Mouse (Mus musculus) erythroblast, embryonic 14.5 days (primary cell): ENCODE data around the gene Tgfb3.

Experiments
- GATA1 ChIP-seq: IDR thresholded peaks from 2 replicates; pipeline ENCODE4 v1.6.1; 2012; ENCODE audit warnings: low read length, inconsistent platforms, mixed read lengths
- TAL1 ChIP-seq: IDR thresholded peaks from 3 replicates; pipeline ENCODE4 v1.6.1; 2012; ENCODE audit warnings: low read length, inconsistent platforms, mixed read lengths

GRCm38 (mm10) chr12:86046776-86047175 lies 32.1 kb downstream of the Tgfb3 start:
- no peak for TF ChIP-seq TAL1
- no peak for TF ChIP-seq GATA1
